Mouse (Mus musculus): Measurements from ENCODE around the gene Car14.

DNA sequence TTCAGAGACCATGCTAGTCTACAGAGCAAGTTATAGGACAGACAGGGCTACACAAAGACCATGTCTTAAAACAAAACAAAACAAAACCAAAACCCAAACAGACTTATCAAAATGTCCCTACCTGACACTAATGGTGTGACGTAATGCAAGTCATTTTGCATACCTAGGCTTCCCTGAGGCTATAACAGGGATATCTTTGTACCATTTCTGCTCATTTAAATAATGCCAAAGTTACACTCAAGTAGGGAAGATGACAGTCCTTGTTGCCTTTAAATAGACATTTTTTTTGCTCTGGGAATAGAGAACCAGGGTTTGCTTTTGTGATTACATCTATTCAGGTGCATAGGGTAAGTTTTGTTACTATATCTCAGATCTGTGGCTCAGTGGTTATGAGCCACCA is 27.0 kb upstream of the Car14 start:
- TF ChIP-seq CTCF (IDR thresholded peaks at IDR 0.05; ENCODE audit: extremely low read depth, insufficient read depth, low read length) (no peak), POLR2A (IDR thresholded peaks at IDR 0.05; ENCODE audit: extremely low read depth, insufficient read depth, low read length) (no peak)
